Mouse (Mus musculus) embryonic fibroblast, embryonic 13.5 days (primary cell): Measurements from ENCODE around the gene Nr6a1. TPM values are rescaled to one million over a fixed set of nuclear protein-coding genes. Genes with fewer than 3 reads are reported as not detected.

Experiments used
- H3K27ac ChIP-seq: 2 replicates; pipeline ENCODE4 v1.5.1; 2012; ENCODE audit warnings: low read length, control low read depth, inconsistent platforms; ENCODE audit not compliant: insufficient read depth
- H3K4me1 ChIP-seq: 2 replicates; pipeline ENCODE4 v1.6.1; 2011; ENCODE audit warnings: low read length; ENCODE audit not compliant: control insufficient read depth, insufficient read depth
- H3K4me3 ChIP-seq: 2 replicates; pipeline ENCODE4 v1.5.1; 2011; ENCODE audit warnings: mild to moderate bottlenecking, control low read depth, low read length; ENCODE audit not compliant: insufficient read depth
- CTCF ChIP-seq: IDR thresholded peaks from 2 replicates; pipeline ENCODE4 v1.5.1; 2011; ENCODE audit warnings: mild to moderate bottlenecking, control low read depth, low read length, moderate library complexity, borderline replicate concordance; ENCODE audit not compliant: insufficient read depth
- POLR2A ChIP-seq: IDR thresholded peaks from 2 replicates; pipeline ENCODE4 v1.6.1; 2011; ENCODE audit warnings: low read depth, mild to moderate bottlenecking, control low read depth, low read length, moderate library complexity
- polyA plus RNA-seq: library from polyadenylated mRNA; stranded (reverse); fragments of >200 nt; gene quantifications from 2 replicates; pipeline ENCODE4 v1.2.4, GENCODE M21; 2011; ENCODE audit warnings: low read depth; ENCODE audit not compliant: missing spikeins, insufficient read length

Gene Nr6a1
- polyA plus RNA-seq, 1 experiment = 4.3 TPM

DNA sequence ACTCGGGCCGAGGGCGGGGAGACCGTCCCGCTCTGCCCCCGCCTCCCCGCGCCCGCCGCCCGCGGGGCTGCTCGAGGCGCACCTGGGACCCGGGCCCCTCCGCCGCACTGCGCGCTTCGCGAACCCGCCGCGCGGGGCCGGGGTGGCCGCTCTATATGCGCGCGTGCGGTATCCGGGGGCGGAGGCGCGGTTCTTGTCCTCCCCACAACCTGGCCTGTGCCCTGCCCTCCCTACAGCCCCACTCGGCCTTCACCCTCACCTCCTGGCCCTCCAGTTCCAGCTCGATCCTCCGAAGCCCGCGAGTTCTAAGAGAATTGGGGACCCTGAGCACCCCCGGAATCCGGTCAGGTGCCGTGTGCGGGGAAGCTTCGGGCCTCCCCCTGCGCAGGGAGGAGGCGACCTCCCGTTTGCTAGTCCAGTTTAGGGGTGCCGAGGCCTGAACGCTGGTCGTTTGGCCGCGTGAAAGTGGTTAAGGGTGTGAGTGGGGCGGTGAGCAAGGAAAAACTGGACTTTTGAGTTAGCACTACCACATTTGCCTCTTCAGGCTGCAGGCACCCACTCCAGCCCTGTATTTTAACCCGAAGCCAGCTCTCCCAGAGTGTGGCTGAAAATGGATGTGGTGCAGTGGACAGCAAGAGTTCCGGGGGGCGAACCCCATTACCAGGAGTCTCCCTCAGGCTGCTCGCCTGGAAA lies 215.3 kb downstream of the Nr6a1 start:
- no peak for TF ChIP-seq POLR2A
- TF ChIP-seq CTCF = no peak
- Histone ChIP-seq H3K4me1 (no peaks in the 10 kb centered on the region), H3K27ac (no peak overlapping the region), H3K4me3 (no peak overlapping the region)

DNA sequence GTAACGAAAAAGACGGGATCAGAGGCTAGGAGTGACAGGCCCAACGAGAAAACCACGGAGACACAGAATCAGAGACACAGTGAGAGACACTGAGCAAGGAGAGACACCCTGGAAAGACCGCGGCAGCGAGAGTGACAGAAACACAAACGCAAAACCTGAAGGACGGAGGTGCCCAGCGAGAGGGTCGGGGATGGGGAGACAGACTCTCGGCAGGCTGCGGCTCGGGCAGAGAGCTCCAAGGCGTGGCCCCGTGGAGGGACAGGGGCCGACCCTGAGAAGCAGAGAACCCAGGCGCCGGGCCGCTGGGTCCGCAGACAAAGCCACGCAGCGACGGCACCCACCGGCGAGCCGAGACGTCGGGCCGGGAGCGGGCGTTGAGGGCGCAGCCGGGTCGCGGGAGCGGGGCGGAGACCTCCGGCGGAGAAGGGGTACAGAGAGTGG lies 216.0 kb downstream of the Nr6a1 start:
- TF ChIP-seq POLR2A (no peak), CTCF (no peak)
- no peaks in the 10 kb centered on the region for H3K4me1 ChIP-seq
- H3K27ac ChIP-seq = no peak overlapping the region
- H3K4me3 ChIP-seq = no peak overlapping the region

DNA sequence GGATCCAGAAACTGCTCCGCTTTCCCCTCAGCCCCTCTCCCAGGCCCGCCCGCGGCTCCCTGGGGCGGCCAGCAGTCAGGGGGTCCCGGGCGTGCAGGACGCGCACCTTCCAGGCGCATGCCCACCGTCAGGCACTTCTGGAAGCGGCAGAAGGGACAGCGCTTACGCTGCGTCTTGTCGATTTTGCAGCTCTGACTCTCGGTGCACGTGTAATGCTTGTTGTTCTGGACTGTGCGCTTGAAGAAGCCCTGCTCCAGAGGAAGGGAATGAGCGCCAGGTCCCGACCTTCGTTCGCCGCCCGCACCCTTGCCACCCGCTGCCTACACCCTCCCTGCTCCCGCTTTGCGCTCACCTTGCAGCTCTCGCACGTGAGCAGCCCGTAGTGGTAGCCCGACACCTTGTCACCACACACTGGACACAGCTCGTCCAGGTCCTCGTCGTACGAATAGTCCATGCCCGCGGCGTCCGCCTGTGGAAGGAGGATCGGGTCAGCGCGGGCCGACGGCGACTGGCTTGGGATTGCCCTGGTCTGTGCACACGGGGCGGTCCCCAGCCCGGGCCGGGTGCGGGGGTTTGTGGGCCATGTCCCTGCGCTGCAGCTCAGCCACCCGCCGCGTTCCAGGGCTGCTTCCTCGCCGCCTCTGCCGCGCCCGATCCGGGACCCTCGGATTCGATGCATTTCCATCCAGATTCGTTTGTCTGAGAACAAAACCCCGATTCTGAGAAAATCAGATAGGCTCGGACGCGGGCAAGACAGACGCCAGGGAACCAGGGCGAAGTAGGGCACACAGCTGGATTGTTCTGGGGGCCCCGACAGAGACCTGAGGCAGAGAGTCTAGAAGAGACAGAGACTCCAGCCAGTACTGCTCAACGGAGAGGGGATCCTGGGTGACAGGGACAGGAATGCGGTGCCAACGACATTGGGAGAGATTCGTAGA lies 216.9 kb downstream of the Nr6a1 start:
- Histone ChIP-seq H3K27ac (no peak overlapping the region), H3K4me3 (no peak overlapping the region), H3K4me1 (no peaks in the 10 kb centered on the region)
- no peak for TF ChIP-seq POLR2A
- TF ChIP-seq CTCF = no peak

- no peak overlapping the region for H3K4me3 ChIP-seq
- TF ChIP-seq POLR2A (no peak), CTCF (no peak)
Observed at GRCm38 (mm10) chr2:38708907-38709688, 218.4 kb downstream of the Nr6a1 start.

GRCm38 (mm10) chr2:38706661-38707060 lies 220.8 kb downstream of the Nr6a1 start:
- Histone ChIP-seq H3K27ac (no peak overlapping the region), H3K4me3 (no peak overlapping the region), H3K4me1 (no peaks in the 10 kb centered on the region)
- TF ChIP-seq CTCF (no peak), POLR2A (no peak)

More at GRCm38 (mm10) chr2:38708907-38709688, 218.4 kb downstream of the Nr6a1 start:
- Histone ChIP-seq H3K4me1 (no peaks in the 10 kb centered on the region), H3K27ac (no peak overlapping the region)

GRCm38 (mm10) chr2:38705036-38705435 lies 222.5 kb downstream of the Nr6a1 start:
- H3K4me1 ChIP-seq = no peaks in the 10 kb centered on the region
- TF ChIP-seq POLR2A (no peak), CTCF (no peak)

GRCm38 (mm10) chr2:38704336-38704735 lies 223.2 kb downstream of the Nr6a1 start:
- no peaks in the 10 kb centered on the region for H3K4me1 ChIP-seq
- no peak overlapping the region for H3K27ac ChIP-seq
- TF ChIP-seq CTCF (no peak), POLR2A (no peak)
- no peak overlapping the region for H3K4me3 ChIP-seq

More at GRCm38 (mm10) chr2:38705036-38705435, 222.5 kb downstream of the Nr6a1 start:
- Histone ChIP-seq H3K27ac (no peak overlapping the region), H3K4me3 (no peak overlapping the region)

DNA sequence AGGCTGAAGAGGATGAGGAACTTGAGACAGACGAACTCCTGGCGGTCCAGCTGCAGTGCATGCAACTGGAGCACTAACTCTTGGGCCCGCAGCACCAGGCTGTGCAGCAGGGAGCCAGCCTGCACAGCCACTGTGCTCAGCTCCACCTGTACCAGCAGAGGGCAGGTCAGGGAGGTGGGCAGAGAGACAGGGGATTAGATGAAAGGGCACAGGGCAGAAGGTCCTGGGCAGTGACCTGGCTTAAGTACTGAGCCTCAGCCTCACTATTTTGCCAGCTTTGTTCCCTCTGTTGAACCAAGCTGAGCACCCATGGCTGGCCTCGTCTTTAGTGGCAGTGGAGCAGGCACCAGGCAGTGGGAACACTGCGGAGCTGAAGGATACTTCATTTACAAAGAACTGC lies 227.3 kb downstream of the Nr6a1 start:
- no peak overlapping the region for H3K27ac ChIP-seq
- H3K4me3 ChIP-seq = no peak overlapping the region
- H3K4me1 ChIP-seq = no peaks in the 10 kb centered on the region
- TF ChIP-seq CTCF = no peak
- no peak for TF ChIP-seq POLR2A

DNA sequence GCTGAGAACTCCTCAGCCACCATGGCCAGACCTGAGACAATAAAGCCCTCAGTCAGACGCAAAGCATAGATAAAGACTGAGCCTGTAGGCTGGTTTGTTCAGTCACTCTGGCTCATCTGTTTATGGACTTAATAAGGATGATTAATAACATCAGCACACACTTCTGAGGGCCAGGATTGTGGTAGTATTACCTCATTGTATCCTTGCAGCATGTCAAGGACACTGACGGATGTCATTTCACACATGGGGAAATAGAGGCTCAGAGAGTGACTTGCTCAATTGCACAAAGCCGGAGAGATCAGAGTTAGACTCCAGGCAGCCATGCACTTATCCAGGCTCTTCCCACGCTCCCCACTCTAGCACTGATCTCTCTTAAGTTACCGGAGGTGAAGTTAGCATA lies 228.9 kb downstream of the Nr6a1 start:
- H3K4me1 ChIP-seq = no peaks in the 10 kb centered on the region
- H3K27ac ChIP-seq = no peak overlapping the region
- H3K4me3 ChIP-seq = no peak overlapping the region
- TF ChIP-seq CTCF (no peak), POLR2A (no peak)
